Mouse (Mus musculus) liver, adult 2 months (tissue): Measurements from ENCODE around the gene Suz12.

Source experiments
- CTCF ChIP-seq: fragments of 200-500 bp; IDR thresholded peaks from 2 replicates; pipeline ENCODE4 v1.5.1; 2011; ENCODE audit warnings: low read depth, low read length, control low read depth
- POLR2A ChIP-seq: fragments of 200-500 bp; IDR thresholded peaks from 2 replicates; pipeline ENCODE4 v1.6.1; 2011; ENCODE audit warnings: low read length, control low read depth; ENCODE audit not compliant: insufficient read depth; ENCODE audit errors: extremely low read depth

- no peak for TF ChIP-seq CTCF
- TF ChIP-seq POLR2A, result no peak
Observed at GRCm38 (mm10) chr11:80043419-80043817, 50.5 kb downstream of the Suz12 start.
